Mouse (Mus musculus): ENCODE data around the gene Tram2. TPM values are rescaled to one million over a fixed set of nuclear protein-coding genes. Genes with fewer than 3 reads are reported as not detected.

The Tram2 gene
- polyA plus RNA-seq, 1 experiment from 2014 or later: 6.0 TPM

DNA sequence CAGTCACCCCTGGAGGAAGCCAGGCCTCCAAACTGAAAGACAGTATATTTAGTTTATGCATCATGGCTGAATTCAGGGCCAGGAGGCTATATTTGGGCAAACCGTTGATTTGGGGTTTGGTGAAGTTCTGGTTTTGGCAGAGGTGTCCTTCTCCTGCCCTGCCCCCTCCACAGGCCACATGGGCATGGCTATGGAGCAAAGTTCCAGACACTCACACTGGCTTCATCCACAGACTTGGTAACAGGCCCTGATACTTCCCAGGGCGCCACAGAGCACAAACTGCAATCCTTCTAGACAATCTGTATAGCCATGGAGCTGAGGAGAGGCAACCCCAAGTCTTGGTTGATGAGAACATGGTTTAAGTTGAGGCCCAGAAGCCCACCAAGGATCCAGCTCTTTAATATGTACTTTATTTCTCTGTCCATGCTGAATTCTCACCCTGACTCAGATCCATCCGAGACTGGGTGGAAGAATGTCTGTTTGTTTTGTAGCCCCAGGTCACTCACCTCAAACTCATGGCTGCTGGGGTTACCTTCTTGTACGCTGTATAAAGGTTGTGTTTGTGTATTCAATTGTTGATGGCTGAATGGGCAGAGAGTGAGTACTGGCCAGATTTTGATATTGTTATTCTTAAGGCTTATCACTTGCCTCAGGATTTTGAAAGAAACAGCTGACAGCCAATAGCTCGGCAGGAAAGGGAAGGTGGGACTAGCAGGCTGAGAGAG, 19.5 kb downstream of the Tram2 start:
- no peak overlapping the region for H3K27ac ChIP-seq
- H3K4me2 ChIP-seq (replicated peaks): no peak overlapping the region
- no peak overlapping the region for H3K4me3 ChIP-seq
- H3K9me3 ChIP-seq (replicated peaks): 0 out of 2 replicates have a peak, but pooled peaks cover 3% of the 10 kb centered on the region
- 0 out of 2 replicates have a peak, but pooled peaks cover 2% of the 10 kb centered on the region for H3K36me3 ChIP-seq
- no peak overlapping the region for H3K9ac ChIP-seq
- H3K4me1 ChIP-seq: no peaks in the 10 kb centered on the region
- no peaks in the 10 kb centered on the region for H3K27me3 ChIP-seq
- ATAC-seq (ENCODE audit: low FRiP score): no peak
- WGBS: 89% methylated on average over 5 of the region's 5 CpGs

DNA sequence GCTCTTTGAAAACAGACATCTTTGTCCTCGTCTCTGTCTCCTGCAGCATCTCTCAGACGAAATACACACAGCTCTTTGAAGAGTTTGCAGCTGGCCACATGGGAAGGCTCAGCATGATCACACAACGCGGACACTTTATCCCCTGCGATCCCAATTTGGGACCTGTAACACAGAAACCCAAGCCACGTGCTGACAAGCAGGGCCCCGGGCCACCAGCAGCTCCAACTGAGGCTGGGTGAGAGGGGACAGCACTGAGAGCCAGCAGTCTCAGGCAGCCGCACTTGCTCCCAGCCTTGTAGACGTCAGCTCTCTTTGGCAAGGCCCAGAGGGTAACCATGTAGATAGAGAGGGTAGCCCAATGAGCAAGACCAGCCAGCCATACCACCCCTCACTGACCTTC, 26.0 kb downstream of the Tram2 start:
- H3K9me3 ChIP-seq (replicated peaks): 0 out of 2 replicates have a peak, but pooled peaks cover 1% of the 10 kb centered on the region
- peak overlapping the region; percentile 49 for H3K27ac ChIP-seq
- H3K9ac ChIP-seq: no peak overlapping the region
- H3K27me3 ChIP-seq: no peaks in the 10 kb centered on the region
- WGBS: 60% methylated on average over 9 of the region's 9 CpGs
- H3K4me1 ChIP-seq: peaks cover 22% of the 10 kb centered on the region
- no peak overlapping the region for H3K4me2 ChIP-seq (replicated peaks)
- no peak overlapping the region for H3K4me3 ChIP-seq
- H3K36me3 ChIP-seq: no peaks in the 10 kb centered on the region
- peak; percentile 17; the same call in 1 of the 2 replicates for ATAC-seq (ENCODE audit: low FRiP score)

DNA sequence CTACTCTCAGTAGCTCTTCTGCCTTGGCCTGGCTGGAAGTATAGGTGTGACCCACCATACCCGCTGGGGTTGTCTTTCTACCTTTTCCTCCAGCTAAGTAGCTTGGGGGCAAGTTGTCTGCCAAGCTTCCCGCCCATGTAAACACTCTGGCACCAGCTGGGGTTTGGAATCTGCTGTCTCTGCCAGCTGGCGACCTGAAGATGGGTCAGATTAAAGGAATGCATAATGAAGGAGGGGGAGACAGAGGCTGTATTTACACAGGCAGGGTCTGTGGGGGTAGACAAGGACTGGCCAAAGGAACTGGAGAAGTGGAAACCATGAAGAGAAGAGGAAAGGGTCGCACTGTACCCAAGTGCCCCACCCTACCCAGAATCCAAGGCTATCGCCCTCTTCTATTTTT, 26.4 kb downstream of the Tram2 start:
- WGBS: 42% methylated on average over 5 of the region's 5 CpGs
- H3K4me2 ChIP-seq (replicated peaks): no peak overlapping the region
- ATAC-seq (ENCODE audit: low FRiP score): peak; percentile 72
- no peaks in the 10 kb centered on the region for H3K9me3 ChIP-seq (replicated peaks)
- H3K27me3 ChIP-seq: no peaks in the 10 kb centered on the region
- peak overlapping the region; percentile 49 for H3K27ac ChIP-seq
- H3K4me3 ChIP-seq: no peak overlapping the region
- no peaks in the 10 kb centered on the region for H3K36me3 ChIP-seq
- no peak overlapping the region for H3K9ac ChIP-seq
- peaks cover 22% of the 10 kb centered on the region for H3K4me1 ChIP-seq

DNA sequence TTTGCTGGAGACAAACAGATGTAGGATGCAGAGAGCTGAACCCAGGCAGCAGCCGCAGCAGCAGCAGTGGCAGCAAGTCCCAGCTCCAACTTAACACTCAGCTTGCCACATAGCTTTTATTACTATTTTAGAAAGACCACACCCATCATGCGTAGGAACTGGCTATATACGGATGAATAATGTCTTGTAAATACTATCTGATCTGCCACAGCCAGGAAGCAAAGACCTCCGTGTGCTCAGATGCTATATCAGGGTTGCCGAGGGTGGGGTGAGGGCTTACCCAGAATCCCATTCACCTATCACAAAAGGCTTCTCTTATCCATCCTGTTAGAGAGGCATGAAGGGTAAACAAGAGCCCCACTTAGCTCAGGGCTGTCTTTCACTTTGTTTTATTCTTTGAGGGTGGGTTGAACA, 26.9 kb downstream of the Tram2 start:
- H3K36me3 ChIP-seq: no peaks in the 10 kb centered on the region
- no peak overlapping the region for H3K9ac ChIP-seq
- H3K27ac ChIP-seq: peak overlapping the region; percentile 52; the same call in 1 of the 2 replicates
- WGBS: 70% methylated on average over 5 of the region's 5 CpGs
- H3K4me3 ChIP-seq: no peak overlapping the region
- H3K4me1 ChIP-seq: peaks cover 22% of the 10 kb centered on the region
- H3K9me3 ChIP-seq (replicated peaks): no peaks in the 10 kb centered on the region
- no peaks in the 10 kb centered on the region for H3K27me3 ChIP-seq
- no peak overlapping the region for H3K4me2 ChIP-seq (replicated peaks)
- peak; percentile 42 for ATAC-seq (ENCODE audit: low FRiP score)

DNA sequence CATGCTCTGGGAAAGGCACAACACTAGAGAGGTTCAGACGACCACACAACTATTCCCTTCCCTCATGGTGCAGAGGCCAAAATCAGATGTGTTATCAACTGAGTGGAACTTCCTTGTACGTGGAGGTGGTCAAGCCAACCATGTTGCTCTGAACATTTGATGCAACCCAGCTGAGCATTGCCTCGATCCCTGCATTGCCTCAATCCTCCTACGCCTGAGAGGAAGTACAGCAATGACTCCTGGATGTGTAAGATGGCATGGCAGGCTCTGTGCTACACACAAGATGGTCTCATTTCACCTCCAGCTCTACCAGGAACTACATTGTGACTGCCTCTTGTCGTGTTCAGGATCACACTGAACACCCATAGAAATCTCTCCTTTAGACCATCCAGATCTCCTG, 30.0 kb downstream of the Tram2 start:
- H3K9ac ChIP-seq: no peak overlapping the region

DNA sequence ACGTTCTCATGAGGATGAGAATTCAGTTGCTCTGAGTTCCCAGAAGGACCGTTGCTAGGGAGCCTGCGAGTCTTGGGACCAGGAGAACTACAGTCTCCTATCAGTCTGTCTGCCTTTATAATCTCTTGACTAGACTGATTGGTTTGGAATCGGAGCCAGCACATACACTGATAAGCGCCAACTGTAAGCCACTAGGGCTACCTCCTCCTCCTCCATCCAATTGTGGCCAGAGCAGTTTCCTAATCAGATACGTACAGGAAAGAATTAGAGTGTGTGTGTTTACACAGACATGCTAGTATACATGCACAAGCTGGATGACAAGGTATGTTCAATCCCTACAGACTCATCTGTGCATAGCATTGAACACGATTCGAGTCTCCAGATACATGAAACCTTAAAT, 30.6 kb downstream of the Tram2 start:
- H3K4me3 ChIP-seq: no peak overlapping the region
- no peaks in the 10 kb centered on the region for H3K36me3 ChIP-seq
- H3K4me2 ChIP-seq (replicated peaks): no peak overlapping the region
- H3K9me3 ChIP-seq (replicated peaks): no peaks in the 10 kb centered on the region
- no peaks in the 10 kb centered on the region for H3K27me3 ChIP-seq
- no peak for ATAC-seq (ENCODE audit: low FRiP score)
- WGBS: 87% methylated on average over 8 of the region's 8 CpGs
- H3K4me1 ChIP-seq: peaks cover 20% of the 10 kb centered on the region
- H3K27ac ChIP-seq: no peak overlapping the region
- no peak overlapping the region for H3K9ac ChIP-seq

More for the DNA sequence above, 30.0 kb downstream of the Tram2 start:
- no peaks in the 10 kb centered on the region for H3K27me3 ChIP-seq
- H3K4me1 ChIP-seq: peaks cover 22% of the 10 kb centered on the region
- H3K36me3 ChIP-seq: no peaks in the 10 kb centered on the region
- H3K4me3 ChIP-seq: no peak overlapping the region
- no peak for ATAC-seq (ENCODE audit: low FRiP score)
- no peaks in the 10 kb centered on the region for H3K9me3 ChIP-seq (replicated peaks)
- WGBS: 90% methylated on average over 5 of the region's 5 CpGs
- no peak overlapping the region for H3K27ac ChIP-seq
- no peak overlapping the region for H3K4me2 ChIP-seq (replicated peaks)

DNA sequence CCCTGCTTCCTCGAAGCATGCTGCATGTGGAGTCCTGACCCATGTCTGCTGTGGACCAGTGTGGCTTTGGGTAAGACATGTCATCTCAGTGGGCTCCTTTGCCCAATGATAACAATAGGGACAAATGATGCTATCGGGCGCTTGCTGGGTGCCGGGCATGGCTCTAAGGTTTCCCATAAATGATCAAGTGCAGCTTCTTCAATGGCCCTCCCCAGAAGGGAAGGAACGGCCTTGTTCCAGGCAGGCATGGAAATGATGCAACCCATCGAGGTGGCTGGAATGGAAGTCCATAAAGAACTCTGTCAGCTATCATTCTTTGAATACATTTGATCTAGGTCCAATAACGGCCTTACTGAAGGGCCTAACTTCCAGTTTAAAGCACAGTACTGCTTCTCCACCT, 36.6 kb downstream of the Tram2 start:
- H3K36me3 ChIP-seq: no peaks in the 10 kb centered on the region
- H3K4me3 ChIP-seq: no peak overlapping the region
- no peak overlapping the region for H3K9ac ChIP-seq
- ATAC-seq (ENCODE audit: low FRiP score): no peak
- WGBS: 82% methylated on average over 7 of the region's 7 CpGs
- H3K4me2 ChIP-seq (replicated peaks): no peak overlapping the region
- H3K27ac ChIP-seq: no peak overlapping the region
- no peaks in the 10 kb centered on the region; the same call in 1 of the 2 replicates for H3K4me1 ChIP-seq
- H3K9me3 ChIP-seq (replicated peaks): no peaks in the 10 kb centered on the region
- no peaks in the 10 kb centered on the region for H3K27me3 ChIP-seq

DNA sequence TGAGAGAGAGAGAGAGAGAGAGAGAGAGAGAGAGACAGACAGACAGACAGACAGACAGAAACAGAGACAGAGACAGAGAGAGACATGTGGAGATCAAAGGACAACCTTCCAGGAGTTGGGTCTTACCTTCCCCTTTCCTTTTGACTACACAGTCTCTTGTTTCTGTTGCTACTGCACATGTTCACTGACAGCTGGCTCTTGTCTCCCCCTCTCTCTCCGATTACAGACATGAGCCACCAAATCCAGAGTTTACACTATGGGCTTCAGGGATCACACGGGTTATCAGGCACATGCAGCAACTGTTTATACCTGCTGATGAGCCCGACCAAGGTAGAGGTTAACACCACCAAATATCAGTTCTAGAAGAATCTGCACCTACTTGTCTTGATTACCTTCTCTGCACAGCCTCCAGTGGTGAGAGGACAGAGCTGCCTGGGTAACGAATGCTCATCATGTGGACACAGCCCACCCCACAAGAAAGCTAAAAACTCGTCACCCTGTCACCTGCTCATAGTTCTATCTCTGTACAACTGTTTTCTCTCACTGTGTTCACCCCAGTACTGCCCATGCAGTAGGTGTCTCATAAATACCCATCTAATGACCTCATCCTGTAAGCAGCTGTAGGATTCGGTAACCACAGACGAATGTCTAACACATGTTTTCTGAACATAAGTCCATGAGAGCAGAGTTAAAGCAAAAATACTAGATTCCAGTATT, 38.3 kb downstream of the Tram2 start:
- Histone ChIP-seq H3K36me3 (no peaks in the 10 kb centered on the region), H3K4me1 (no peaks in the 10 kb centered on the region; the same call in 1 of the 2 replicates), H3K27ac (no peak overlapping the region), H3K4me3 (no peak overlapping the region), H3K4me2 (replicated peaks) (no peak overlapping the region), H3K27me3 (no peaks in the 10 kb centered on the region), H3K9ac (no peak overlapping the region), H3K9me3 (replicated peaks) (no peaks in the 10 kb centered on the region)
- no peak for ATAC-seq (ENCODE audit: low FRiP score)
- WGBS: 82% methylated on average over 7 of the region's 7 CpGs

DNA sequence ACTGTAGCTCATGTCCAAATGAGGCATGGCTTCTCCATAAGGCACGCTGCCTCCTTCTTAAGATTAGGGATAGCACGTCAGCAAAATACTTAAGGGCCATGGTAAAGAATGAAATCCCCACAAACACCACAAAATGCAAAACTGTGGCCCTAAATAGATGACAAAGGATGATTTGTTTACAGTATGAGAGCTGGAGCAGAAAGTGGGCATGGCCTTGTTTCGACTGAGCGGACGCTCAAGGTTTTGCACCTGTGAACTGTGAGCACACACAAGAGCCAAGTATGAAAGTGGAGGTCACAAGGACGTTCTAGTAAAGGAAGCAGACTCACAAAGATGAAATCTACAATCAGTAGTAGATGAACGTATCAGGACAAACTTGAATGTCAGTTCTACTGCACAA, 38.9 kb downstream of the Tram2 start:
- no peak overlapping the region for H3K9ac ChIP-seq
- no peak for ATAC-seq (ENCODE audit: low FRiP score)
- no peak overlapping the region for H3K4me2 ChIP-seq (replicated peaks)
- H3K9me3 ChIP-seq (replicated peaks): no peaks in the 10 kb centered on the region
- 94% methylated on average over 7 of the region's 7 CpGs for WGBS
- H3K4me1 ChIP-seq: no peaks in the 10 kb centered on the region; the same call in 1 of the 2 replicates
- H3K4me3 ChIP-seq: no peak overlapping the region
- H3K27ac ChIP-seq: no peak overlapping the region
- no peaks in the 10 kb centered on the region for H3K27me3 ChIP-seq
- no peaks in the 10 kb centered on the region for H3K36me3 ChIP-seq

DNA sequence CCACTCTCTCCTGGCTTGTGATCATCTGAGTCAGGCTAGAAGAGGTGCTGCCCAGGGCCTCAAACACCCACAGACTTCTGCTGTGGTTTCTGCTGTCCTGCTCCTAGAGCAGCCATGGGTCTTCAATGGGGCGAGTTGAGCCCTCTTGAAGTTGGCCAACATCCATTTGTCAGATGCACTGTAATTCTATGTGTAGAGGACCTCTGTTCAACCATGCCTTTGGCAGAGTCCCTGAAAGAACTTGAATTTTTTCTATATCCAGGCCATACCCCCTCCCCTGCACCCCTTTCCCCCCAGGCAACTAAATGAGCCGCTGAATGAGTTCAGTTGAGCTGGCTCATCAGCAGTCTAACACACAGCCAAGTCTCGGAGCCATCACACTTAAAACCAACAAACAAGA, 39.5 kb downstream of the Tram2 start:
- Histone ChIP-seq H3K4me3 (no peak overlapping the region), H3K4me2 (replicated peaks) (no peak overlapping the region)
- 80% methylated on average over 3 of the region's 3 CpGs for whole genome bisulfite sequencing

DNA sequence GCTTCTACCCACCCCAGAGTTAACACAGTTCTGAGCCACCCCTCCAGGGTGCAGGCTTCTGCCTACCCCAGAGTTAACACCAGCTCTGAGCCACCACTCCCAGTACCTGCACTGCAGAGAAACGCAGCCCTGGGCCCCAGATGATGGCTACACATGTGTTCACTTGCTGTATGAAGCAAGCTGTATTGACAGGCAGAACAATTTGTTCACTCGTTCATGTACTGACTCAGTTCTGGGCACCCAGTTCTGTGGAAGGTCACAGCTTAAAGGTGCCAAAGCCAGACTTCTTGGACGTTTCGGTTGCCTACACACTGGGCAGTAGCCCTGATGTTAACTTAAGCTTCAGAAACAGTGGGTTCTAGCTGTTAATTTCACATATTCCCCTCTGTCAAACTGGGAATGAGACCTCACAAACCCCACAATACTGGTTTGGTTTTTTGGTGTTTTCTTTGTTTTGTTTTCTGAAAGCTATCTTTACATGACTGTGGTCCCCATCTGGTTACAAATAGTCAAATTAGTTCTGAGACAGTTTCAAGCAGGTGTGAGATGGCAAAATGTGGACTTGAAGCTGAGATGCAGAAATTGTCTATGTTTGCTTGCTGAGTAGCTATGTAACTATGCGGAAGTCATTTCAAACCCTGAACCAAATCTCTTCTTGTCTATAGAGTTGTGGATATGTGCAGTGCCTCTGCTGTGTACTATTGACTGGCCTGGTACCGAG, 41.0 kb downstream of the Tram2 start:
- Histone ChIP-seq H3K4me1 (no peaks in the 10 kb centered on the region; the same call in 1 of the 2 replicates), H3K4me3 (no peak overlapping the region), H3K36me3 (no peaks in the 10 kb centered on the region), H3K9ac (no peak overlapping the region), H3K27ac (no peak overlapping the region), H3K4me2 (replicated peaks) (no peak overlapping the region), H3K27me3 (no peaks in the 10 kb centered on the region), H3K9me3 (replicated peaks) (no peaks in the 10 kb centered on the region)
- ATAC-seq (ENCODE audit: low FRiP score): no peak
- 87% methylated on average over 6 of the region's 6 CpGs for WGBS

More for the DNA sequence above, 39.5 kb downstream of the Tram2 start:
- Histone ChIP-seq H3K27me3 (no peaks in the 10 kb centered on the region), H3K36me3 (no peaks in the 10 kb centered on the region), H3K9me3 (replicated peaks) (no peaks in the 10 kb centered on the region), H3K27ac (no peak overlapping the region), H3K4me1 (no peaks in the 10 kb centered on the region; the same call in 1 of the 2 replicates), H3K9ac (no peak overlapping the region)
- no peak for ATAC-seq (ENCODE audit: low FRiP score)

DNA sequence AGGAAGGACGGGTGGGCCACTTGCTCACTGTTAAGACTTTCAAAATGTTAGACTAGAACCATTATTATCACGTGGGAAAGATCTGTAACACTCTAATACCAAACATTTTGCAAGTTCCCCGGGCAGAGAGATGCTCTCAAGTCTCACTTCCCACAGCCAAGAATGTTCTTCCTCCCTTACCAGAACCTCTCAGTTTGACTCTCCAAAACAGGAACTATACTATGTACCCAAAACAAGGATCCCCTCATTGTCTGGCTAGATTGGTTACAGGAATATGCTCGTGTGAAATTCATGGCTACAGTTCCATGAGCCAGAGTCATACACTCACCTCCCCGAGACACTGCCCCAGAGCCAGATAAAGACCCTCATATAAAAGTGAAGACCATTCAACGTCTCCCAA, 43.2 kb downstream of the Tram2 start:
- Histone ChIP-seq H3K27me3 (no peaks in the 10 kb centered on the region), H3K9me3 (replicated peaks) (no peaks in the 10 kb centered on the region), H3K9ac (no peak overlapping the region), H3K4me1 (no peaks in the 10 kb centered on the region), H3K27ac (no peak overlapping the region), H3K4me3 (no peak overlapping the region), H3K36me3 (no peaks in the 10 kb centered on the region), H3K4me2 (replicated peaks) (no peak overlapping the region)
- WGBS: 83% methylated on average over 6 of the region's 6 CpGs
- no peak for ATAC-seq (ENCODE audit: low FRiP score)

All from hindbrain, embryonic 12.5 days (tissue).